Mouse (Mus musculus) neural tube, embryonic 11.5 days (tissue): Measurements from ENCODE around the gene Fabp7. TPM values are rescaled to one million over a fixed set of nuclear protein-coding genes. Genes with fewer than 3 reads are reported as not detected.

Experiments
- ATAC-seq: fragments of 200-750 bp; cut with Nextera tagmentation; 2 replicates; pipeline ENCODE4 v1.8.0; 2017; ENCODE audit warnings: moderate number of reproducible peaks, mild to moderate bottlenecking, moderate TSS enrichment, moderate library complexity; ENCODE audit not compliant: insufficient read depth, low FRiP score, low TSS enrichment
- DNase-seq: peaks from one replicate; pipeline ENCODE4 v3.0.0-alpha.2; 2015; ENCODE audit warnings: low spot score
- H3K27ac ChIP-seq: fragments of 300-500 bp; sonication (generic); 2 replicates; pipeline ENCODE4 v1.5.1; 2014; ENCODE audit warnings: low read depth, mild to moderate bottlenecking, low read length
- H3K27me3 ChIP-seq: fragments of 300-500 bp; sonication (generic); 2 replicates; pipeline ENCODE4 v1.6.1; 2014; ENCODE audit warnings: mild to moderate bottlenecking, low read length, mixed read lengths; ENCODE audit not compliant: control insufficient read depth, insufficient read depth
- H3K36me3 ChIP-seq: fragments of 300-500 bp; sonication (generic); 2 replicates; pipeline ENCODE4 v1.6.1; 2014; ENCODE audit warnings: mild to moderate bottlenecking, low read length, moderate library complexity, mixed read lengths; ENCODE audit not compliant: control insufficient read depth, insufficient read depth
- H3K4me1 ChIP-seq: fragments of 300-500 bp; sonication (generic); 2 replicates; pipeline ENCODE4 v1.6.1; 2014; ENCODE audit warnings: low read length, mixed read lengths; ENCODE audit not compliant: control insufficient read depth, insufficient read depth
- H3K4me2 ChIP-seq: fragments of 300-500 bp; sonication (generic); 2 replicates; pipeline ENCODE4 v1.6.1; 2014; ENCODE audit warnings: low read depth, mild to moderate bottlenecking, moderate library complexity
- H3K4me3 ChIP-seq: fragments of 300-500 bp; sonication (generic); 2 replicates; pipeline ENCODE4 v1.5.1; 2014; ENCODE audit warnings: low read depth, low read length
- H3K9ac ChIP-seq: fragments of 300-500 bp; sonication (generic); 2 replicates; pipeline ENCODE4 v1.6.1; 2014; ENCODE audit warnings: mild to moderate bottlenecking, low read length
- H3K9me3 ChIP-seq: fragments of 300-500 bp; sonication (generic); 2 replicates; pipeline ENCODE4 v1.6.1; 2016; ENCODE audit warnings: low read length; ENCODE audit not compliant: control insufficient read depth
- WGBS: fragments of 180-500 bp; shearing (Covaris S2); extraction: QIAGEN DNeasy Blood & Tissue Kit; methylation state at CpG from one replicate; pipeline ENCODE4 v1.1.7; 2014; 5-methylcytosine and 5-hydroxymethylcytosine counted together
- polyA plus RNA-seq: library from polyadenylated mRNA; unstranded; fragments of >200 nt; fragmentation: Nextera tagmentation; extraction: Ambion mirVana; gene quantifications from 2 replicates; pipeline ENCODE4 v1.2.1, GENCODE M21; 2014

The Fabp7 gene
- polyA plus RNA-seq, 1 experiment from 2014 or later: 940 TPM

- Histone ChIP-seq H3K4me3 (peak within 1 kb of the TSS; percentile 47), H3K27ac (0 out of 2 replicates have a peak within 1 kb of the TSS, but pooled peaks have one; percentile 14), H3K36me3 (no peaks in the 10 kb centered on the region), H3K4me2 (peak within 1 kb of the TSS; percentile 92), H3K4me1 (peaks cover 9% of the 10 kb centered on the region), H3K9ac (peak within 1 kb of the TSS; percentile 64), H3K9me3 (no peaks in the 10 kb centered on the region), H3K27me3 (no peaks in the 10 kb centered on the region)
- WGBS: 84% methylated on average over 7 of the region's 7 CpGs
- ATAC-seq (no peak), DNase-seq (peak; percentile 12)
Measured at GRCm38 (mm10) chr10:57794018-57794417, 9.3 kb downstream of the Fabp7 start, which contains the start of gene Smpdl3a. Gene Smpdl3a, plus strand, starts transcription at chr10:57794335.

GRCm38 (mm10) chr10:57794491-57795461 is 10.1 kb downstream of the Fabp7 start:
- H3K27me3 ChIP-seq: no peaks in the 10 kb centered on the region
- H3K4me3 ChIP-seq: peak overlapping the region; percentile 47
- H3K36me3 ChIP-seq: no peaks in the 10 kb centered on the region
- H3K4me1 ChIP-seq: peaks cover 9% of the 10 kb centered on the region
- no peaks in the 10 kb centered on the region for H3K9me3 ChIP-seq
- H3K27ac ChIP-seq: 0 out of 2 replicates have a peak overlapping the region, but pooled peaks have one; percentile 14
- peak overlapping the region; percentile 92 for H3K4me2 ChIP-seq
- DNase-seq (peak; percentile 58), ATAC-seq (peak; percentile 82)
- 3% methylated on average over 43 of the region's 44 CpGs for WGBS
- peak overlapping the region; percentile 64 for H3K9ac ChIP-seq

- H3K4me1 ChIP-seq: peaks cover 9% of the 10 kb centered on the region
- no peaks in the 10 kb centered on the region for H3K27me3 ChIP-seq
- H3K27ac ChIP-seq: no peak overlapping the region
- WGBS: 45% methylated on average over 4 of the region's 4 CpGs
- no peaks in the 10 kb centered on the region for H3K36me3 ChIP-seq
- H3K4me2 ChIP-seq: peak overlapping the region; percentile 92
- H3K9ac ChIP-seq: no peak overlapping the region
- no peaks in the 10 kb centered on the region for H3K9me3 ChIP-seq
- ATAC-seq (no peak), DNase-seq (no peak)
- H3K4me3 ChIP-seq: no peak overlapping the region
Measured at GRCm38 (mm10) chr10:57795542-57795941, 10.9 kb downstream of the Fabp7 start.

GRCm38 (mm10) chr10:57796057-57796456 is 11.4 kb downstream of the Fabp7 start:
- H3K36me3 ChIP-seq: no peaks in the 10 kb centered on the region
- H3K4me2 ChIP-seq: no peak overlapping the region
- no peak overlapping the region for H3K4me3 ChIP-seq
- DNase-seq: peak; percentile 20
- H3K4me1 ChIP-seq: peaks cover 9% of the 10 kb centered on the region
- no peak overlapping the region for H3K9ac ChIP-seq
- WGBS: 59% methylated on average over 4 of the region's 4 CpGs
- H3K27ac ChIP-seq: no peak overlapping the region
- ATAC-seq: peak; percentile 21; the same call in 1 of the 2 replicates
- no peaks in the 10 kb centered on the region for H3K27me3 ChIP-seq
- H3K9me3 ChIP-seq: no peaks in the 10 kb centered on the region

- Histone ChIP-seq H3K36me3 (no peaks in the 10 kb centered on the region), H3K27ac (no peak overlapping the region), H3K4me3 (no peak overlapping the region), H3K9me3 (no peaks in the 10 kb centered on the region), H3K27me3 (no peaks in the 10 kb centered on the region), H3K4me2 (no peak overlapping the region), H3K4me1 (peaks cover 6% of the 10 kb centered on the region), H3K9ac (no peak overlapping the region)
- WGBS: 89% methylated on average over 1 of the region's 1 CpGs
- no peak for ATAC-seq
- no peak for DNase-seq
Measured at GRCm38 (mm10) chr10:57799486-57799885, 14.8 kb downstream of the Fabp7 start.

GRCm38 (mm10) chr10:57807754-57808153 is 23.1 kb downstream of the Fabp7 start:
- DNase-seq: no peak
- ATAC-seq: no peak
- 88% methylated on average over 6 of the region's 6 CpGs for WGBS
- Histone ChIP-seq H3K9me3 (no peaks in the 10 kb centered on the region), H3K9ac (no peak overlapping the region), H3K4me1 (no peaks in the 10 kb centered on the region), H3K4me2 (no peak overlapping the region), H3K27me3 (no peaks in the 10 kb centered on the region), H3K27ac (no peak overlapping the region), H3K36me3 (0 out of 2 replicates have a peak, but pooled peaks cover 3% of the 10 kb centered on the region), H3K4me3 (no peak overlapping the region)

GRCm38 (mm10) chr10:57812161-57812856 is 27.6 kb downstream of the Fabp7 start:
- Histone ChIP-seq H3K27me3 (no peaks in the 10 kb centered on the region), H3K4me1 (no peaks in the 10 kb centered on the region), H3K4me2 (no peak overlapping the region), H3K9me3 (no peaks in the 10 kb centered on the region), H3K4me3 (no peak overlapping the region), H3K27ac (no peak overlapping the region), H3K36me3 (no peaks in the 10 kb centered on the region), H3K9ac (no peak overlapping the region)
- ATAC-seq (no peak), DNase-seq (no peak)
- WGBS: 89% methylated on average over 5 of the region's 5 CpGs

- H3K27me3 ChIP-seq: no peaks in the 10 kb centered on the region
- H3K36me3 ChIP-seq: no peaks in the 10 kb centered on the region
- no peaks in the 10 kb centered on the region for H3K4me1 ChIP-seq
- no peak overlapping the region for H3K27ac ChIP-seq
- 67% methylated on average over 2 of the region's 2 CpGs for WGBS
- H3K9ac ChIP-seq: no peak overlapping the region
- DNase-seq: no peak
- no peaks in the 10 kb centered on the region for H3K9me3 ChIP-seq
- H3K4me3 ChIP-seq: no peak overlapping the region
- no peak for ATAC-seq
- no peak overlapping the region for H3K4me2 ChIP-seq
Measured at GRCm38 (mm10) chr10:57814295-57814694, 29.6 kb downstream of the Fabp7 start.
